Mouse (Mus musculus): ENCODE results near the gene Cdk19. TPM values are rescaled to one million over a fixed set of nuclear protein-coding genes. Genes with fewer than 3 reads are reported as not detected.

The Cdk19 gene
- total RNA-seq (2023): 10 to 100 TPM; 54.1 to 54.4 TPM

DNA sequence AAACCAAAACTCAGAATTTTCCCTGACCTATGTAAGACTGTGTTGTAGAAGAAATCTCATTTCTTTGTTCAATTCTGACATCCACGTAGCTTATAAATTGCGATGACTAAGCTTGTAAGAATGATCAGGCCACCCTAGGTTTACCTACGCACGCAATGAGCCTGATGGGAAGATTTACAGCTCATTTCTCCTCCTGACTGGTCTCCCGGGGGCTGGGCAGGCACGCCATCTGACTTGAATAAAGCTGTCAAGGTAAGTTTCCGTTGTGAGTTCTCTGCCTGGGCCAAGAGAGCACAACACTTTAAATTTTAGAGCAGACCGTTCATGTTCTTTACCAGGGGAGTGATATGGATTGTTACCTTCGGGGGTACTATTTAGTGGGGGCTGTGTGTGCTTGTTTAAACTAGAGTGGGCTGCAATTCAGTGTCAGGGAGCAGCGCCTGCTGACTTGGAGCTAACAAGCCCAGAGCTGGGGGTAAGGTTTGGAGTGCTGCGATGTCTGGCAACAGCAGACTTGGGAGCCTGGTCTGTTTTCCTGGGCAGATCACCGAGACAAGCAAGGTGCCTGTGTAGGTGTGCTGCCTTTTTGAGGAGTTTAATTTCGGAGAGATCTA lies at the start of gene Cdk19:
Gene Cdk19 (plus strand): TSS at position 214 of the 614 bp plus-strand sequence.

DNA sequence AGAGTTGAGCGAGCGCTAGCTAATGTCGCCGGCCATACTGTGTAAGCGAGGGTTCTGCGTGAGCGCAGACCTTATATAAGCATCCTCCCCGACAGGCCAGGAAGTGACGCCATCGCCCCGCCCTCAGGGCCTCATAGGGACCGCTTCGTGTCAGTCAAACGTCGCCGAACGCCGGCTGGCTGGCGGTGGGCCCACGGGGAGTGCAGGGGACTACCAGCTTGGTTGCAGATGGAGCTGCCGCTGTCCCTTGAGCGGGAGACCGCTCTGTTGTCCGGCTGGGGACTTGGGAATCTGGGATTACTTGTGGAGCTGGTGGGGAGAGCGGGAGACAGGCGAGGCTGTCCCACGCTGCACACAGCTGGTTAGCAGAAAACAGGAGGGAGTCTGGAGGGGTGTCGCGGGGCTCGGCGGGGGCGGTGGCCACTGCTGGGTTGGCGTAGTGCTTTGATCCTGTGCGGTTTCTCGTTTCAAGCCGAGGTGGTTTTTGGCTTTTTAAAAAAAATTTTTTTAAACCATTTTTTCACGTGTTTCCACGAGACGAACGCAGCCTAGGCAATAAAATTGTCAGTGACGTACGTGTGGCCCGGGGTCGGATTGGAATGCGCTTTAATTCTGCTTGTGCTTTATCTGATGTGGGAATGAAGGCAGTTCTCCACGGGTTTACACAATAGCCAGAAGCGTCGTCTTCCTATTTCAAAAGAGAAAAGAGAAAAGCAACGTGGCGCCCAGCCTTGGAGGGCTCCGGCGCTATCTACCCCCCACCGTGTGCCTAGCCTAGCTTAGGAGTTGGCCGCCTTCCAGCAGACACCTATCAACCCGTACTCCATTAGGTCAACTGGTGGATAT lies 37.0 kb upstream of the Cdk19 start, which contains the start of gene Amd1:
Gene Amd1 (minus strand): TSS at position 47 of the 846 bp plus-strand sequence.

Other genes with a start within 250 kb of the Cdk19 start
- gene Slc16a10, start 197.3 kb upstream of the Cdk19 start, total RNA-seq (2023): 10 to 100 TPM in 1 of 2 experiments, 1 to 10 TPM in 1; 10.0 to 11.7 TPM
- 10 to 100 TPM; 19.1 to 20.7 TPM for gene Rpf2, start 92.5 kb upstream of the Cdk19 start, total RNA-seq (2023)
- gene Gtf3c6, start 81.5 kb upstream of the Cdk19 start, total RNA-seq (2023): 10 to 100 TPM; 28.5 to 28.6 TPM
- 10 to 100 TPM; 28.3 to 37.1 TPM for gene Amd1, start 37.4 kb upstream of the Cdk19 start, total RNA-seq (2023)
- not detected for gene Slc22a16, start 230.8 kb downstream of the Cdk19 start, total RNA-seq (2023)